Mouse (Mus musculus): ENCODE measurements around the gene Tmem262.
"Not testable (repeated sequence)": the region's sequence is repeated elsewhere in the genome, so short reads cannot be mapped to it uniquely, and the experiment has no call there.

The Tmem262 gene

DNA sequence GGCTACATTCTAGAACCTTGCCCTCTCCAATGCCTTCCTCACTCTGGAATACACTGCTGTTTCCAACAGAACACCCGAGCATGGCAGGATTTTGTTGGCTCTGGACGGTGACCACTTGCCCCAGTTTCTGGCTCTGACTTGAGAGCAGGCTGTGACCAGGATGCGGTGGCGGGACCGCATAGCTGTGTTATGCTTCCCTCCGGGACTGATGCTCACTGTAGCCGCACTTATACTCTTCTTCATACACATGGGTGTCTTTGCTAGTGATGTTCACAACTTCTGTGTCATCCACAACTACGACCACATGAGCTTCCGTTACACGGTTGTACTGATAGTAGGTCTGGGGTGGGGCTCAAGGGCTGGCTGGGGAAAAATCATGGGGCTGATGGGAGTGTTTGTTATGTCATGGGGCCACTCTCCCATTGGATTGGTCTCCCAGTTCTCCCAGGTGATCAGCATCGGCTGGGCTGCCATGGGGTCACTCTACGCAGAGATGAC lies at the start of gene Tmem262:
Gene Tmem262, plus strand, starts transcription at position 51 of the 498 bp plus-strand sequence.
- DNase-seq (ENCODE audit: low spot score), result no peak

DNA sequence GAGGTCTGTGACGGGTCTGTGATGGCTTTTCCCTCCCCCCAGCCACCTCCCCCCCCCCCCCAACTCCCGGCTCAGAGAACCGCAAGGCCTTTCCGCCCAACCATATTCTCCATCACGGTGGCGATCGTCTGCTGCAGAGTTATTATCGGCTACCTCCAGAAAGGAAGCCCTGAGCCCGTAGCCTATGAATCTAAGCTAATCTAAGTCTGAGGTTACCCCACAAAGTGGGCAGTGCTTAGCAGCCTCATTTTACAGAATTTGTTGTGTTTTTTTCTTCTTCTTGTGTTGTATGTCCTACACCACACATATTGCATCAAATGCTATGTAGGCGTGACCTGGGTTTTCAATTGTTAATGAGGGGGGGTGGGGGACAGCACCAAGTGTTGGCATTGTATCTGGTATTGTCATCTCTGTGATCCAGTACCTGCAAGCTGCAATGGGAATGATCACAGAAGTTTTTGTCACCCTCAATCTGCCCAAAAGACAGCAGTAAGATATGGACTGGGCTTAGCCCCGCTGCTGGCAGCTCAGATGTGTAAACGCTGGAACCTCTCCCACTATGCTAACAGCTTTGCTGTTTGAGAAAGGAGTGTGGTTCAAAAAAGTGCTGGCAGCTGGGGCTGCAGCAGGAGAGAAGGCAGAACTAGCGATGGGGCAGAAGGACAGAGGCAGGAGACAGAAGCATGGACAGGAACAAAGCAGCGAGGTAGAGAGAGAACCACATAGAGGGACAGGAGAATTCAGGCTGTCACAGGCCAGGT lies 49.1 kb upstream of the Tmem262 start:
- no peak for DNase-seq (ENCODE audit: low spot score)

DNA sequence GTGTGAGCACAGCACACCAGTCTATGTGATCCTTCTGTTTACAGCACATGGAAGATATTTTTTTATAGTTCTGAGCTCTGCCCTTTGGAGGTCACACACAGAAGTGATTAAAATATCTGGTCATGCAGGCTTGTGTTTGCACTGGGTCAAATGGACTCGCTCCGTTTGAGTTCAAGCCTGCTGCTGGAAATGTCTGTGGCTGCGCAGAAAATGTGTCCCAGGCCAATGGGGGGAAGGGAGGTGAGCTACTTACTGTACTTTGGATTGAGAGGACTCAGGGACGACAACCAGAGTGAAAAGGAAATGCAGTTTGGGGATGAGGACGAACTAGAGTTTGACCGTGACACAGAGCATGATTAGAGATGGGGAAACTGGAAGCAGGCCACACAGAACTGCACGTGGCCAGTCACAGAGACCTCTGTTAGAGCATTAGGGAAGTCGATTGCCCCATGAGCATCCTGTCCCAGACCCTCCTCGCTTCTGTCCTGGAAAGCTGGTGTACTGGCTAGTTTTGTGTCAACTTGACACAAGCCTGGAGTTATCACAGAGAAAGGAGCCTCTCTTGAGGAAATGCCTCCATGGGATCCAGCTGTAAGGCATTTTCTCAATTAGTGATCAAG lies 43.8 kb upstream of the Tmem262 start:
- no peak for DNase-seq (ENCODE audit: low spot score)

DNA sequence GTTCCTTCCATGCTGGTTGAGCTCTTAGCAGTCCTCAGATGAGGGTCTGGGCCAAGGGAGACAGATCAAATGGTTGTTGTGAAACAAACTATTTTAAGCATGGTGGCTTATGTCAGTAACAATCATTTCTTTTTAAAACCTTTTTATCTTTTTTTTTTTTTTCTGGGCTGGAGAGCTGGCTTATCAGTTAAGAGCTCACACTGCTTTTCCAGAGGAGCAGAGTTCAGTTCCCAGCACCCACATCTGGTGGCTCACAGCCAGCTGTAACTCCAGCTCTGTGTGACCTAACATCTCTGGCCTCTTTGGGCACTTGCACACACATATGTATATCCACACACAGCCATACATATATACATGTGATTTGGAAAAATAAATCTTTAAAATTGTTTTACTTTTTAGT lies 42.1 kb upstream of the Tmem262 start:
- DNase-seq (ENCODE audit: low spot score), result no peak

DNA sequence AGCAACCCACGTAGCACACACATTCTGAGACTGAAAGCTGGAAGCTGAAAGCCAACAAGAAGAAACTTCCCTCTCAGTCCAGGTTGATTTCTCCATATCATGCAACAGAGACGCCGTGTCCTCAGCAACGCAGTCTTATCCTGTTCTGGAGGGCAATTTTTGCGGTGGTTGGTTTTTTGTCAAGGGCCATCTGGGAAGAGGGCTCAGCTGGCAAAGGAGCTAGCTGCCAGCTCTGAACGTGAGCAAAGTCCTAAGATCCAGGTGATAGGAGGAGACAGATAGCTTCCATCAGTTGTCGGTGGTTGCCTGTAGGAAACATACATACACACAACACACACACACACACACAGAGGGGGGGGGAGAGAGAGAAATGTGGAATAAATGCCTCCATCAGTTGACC lies 41.5 kb upstream of the Tmem262 start:
- no peak for DNase-seq (ENCODE audit: low spot score)

DNA sequence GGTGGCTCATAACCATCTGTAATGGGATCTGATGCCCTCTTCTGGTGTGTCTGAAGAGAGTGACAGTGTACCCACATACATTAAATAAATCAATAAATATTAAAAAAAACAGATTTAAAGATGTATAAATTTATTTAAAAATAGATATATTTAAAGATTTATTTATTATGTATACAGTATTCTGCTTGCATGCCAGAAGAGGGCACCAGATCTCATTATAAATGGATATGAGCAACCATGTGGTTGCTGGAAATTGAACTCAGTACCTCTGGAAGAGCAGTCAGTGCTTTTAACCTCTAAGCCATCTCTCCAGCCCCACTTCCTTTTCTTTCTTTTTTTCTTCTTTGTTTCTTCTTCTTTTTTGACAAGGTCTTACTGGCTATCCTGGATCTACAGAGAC lies 39.8 kb upstream of the Tmem262 start:
- no peak for DNase-seq (ENCODE audit: low spot score)

DNA sequence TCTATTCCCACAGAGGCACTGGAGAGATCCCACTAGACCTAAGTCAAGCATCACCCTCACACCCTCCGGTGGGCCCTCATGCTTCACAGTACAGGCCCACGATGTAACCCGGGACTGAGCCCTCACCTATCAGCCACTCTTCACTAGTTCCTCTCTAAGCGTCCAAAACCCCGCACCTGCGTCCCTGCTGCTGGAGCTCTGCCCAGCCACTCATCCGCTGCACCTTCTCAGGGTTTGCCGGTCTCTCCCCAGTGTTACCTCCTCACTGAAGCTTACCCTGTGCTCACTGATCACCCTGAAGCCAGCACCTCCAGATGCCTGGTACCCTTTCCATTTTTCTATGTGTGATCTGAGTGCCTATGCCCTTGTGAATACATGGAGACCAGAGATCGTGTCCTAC lies 37.5 kb upstream of the Tmem262 start:
- DNase-seq (ENCODE audit: low spot score), result no peak

DNA sequence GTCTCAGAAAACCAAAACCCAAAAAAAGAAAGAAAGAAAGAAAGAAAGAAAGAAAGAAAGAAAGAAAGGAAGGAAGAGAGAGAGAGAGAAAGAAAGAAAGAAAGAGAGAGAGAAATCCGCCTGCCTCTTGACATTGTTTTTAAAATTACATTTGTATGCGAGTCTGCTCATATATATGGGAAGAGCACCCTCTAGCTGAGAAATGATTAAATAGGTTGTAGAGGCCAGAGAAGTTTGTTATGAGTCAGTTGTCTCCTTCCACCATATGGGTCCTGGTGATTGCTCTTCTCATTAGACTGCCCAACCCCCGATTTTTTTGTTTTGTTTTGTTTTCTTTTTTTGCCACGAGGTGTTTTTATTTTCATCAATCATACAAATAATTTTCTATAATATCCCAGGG lies 35.7 kb upstream of the Tmem262 start:
- DNase-seq (ENCODE audit: low spot score), result not testable (repeated sequence)

DNA sequence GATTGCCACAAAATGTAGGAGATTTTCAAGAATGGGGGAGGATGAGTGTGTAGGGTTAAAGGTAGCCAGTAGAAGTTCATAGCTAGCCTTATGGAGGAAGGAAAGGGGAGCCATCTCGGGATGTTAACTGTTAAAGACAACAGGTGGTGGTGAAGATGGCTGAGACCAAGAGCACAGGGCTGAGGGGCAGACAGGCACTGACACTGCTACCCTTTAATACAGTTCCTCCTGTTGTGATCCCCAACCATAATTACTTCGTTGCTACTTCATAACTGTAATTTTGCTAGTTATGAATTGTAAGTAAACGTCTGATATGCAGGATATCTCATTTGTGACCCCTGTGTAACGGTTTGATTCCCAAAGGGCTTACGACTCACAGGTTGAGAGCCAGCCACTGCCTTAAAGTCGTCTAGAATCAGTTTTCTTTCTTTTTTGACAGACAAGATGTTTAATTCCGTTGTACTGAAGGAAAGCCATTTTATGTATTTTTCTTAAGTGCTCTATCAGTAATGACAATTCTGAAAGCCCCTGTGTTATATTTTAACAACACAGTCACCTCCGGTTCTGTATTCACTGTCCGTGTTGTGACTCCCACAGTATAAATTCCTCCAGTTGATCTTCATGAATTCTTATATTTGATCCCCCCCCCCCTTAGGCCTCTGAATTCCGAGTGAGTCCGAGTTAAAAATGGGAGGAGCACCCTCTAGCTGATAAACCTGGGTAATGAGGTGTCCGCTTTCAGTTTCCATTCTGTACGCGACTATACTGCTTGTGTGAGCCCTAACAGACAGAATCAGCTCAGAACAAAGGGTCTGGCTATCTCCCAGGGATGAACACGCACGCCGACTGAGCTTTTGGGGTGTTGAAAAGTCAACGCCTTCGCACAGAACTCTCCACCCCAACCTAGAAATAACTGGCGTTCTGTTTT lies 34.2 kb upstream of the Tmem262 start:
- DNase-seq (ENCODE audit: low spot score), result no peak

DNA sequence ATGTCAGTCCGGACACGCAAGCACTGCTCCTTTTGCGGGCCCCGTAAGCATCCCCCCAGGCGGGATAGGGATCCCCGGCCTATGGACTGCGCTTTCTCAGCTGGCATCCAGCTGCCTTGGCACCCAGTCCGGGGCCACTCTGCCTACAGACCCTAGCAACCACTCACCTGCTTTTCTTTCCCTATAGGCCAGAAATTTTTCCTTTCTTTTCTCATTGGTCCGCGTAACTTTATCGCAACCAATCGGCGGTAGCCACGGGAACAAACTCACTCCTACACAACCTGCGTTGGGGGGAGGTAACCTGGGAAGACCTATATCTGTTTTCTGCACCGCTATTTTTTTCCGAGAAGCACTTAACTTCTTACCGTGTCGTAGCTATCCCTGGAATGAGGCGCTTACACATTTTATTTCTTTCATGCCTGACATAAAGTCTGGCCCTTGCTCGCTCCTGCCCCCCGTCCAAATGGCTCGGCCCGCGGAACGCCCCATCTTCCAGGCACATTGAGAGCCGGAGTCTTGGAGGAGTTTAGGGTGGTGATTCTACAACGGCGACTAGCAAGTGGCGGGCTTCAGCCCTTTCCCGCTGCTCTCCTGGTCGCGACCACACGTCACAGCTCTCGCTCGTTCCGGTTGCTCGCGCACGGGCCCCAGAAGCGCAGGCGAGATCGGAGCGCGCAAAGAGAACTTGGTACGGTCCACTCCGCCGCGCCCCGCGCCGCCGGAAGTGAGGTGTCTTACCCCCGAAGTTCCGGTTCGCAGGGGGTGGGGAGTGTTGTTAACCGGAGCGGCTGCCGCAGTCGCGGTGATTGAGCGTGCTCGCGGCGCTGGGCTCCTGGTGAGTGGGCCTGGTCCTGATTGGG lies 33.3 kb upstream of the Tmem262 start, which contains the start of gene Syvn1:
Gene Syvn1, plus strand, starts transcription at position 283 of the 860 bp plus-strand sequence.
- DNase-seq (ENCODE audit: low spot score), result peak; percentile 73

DNA sequence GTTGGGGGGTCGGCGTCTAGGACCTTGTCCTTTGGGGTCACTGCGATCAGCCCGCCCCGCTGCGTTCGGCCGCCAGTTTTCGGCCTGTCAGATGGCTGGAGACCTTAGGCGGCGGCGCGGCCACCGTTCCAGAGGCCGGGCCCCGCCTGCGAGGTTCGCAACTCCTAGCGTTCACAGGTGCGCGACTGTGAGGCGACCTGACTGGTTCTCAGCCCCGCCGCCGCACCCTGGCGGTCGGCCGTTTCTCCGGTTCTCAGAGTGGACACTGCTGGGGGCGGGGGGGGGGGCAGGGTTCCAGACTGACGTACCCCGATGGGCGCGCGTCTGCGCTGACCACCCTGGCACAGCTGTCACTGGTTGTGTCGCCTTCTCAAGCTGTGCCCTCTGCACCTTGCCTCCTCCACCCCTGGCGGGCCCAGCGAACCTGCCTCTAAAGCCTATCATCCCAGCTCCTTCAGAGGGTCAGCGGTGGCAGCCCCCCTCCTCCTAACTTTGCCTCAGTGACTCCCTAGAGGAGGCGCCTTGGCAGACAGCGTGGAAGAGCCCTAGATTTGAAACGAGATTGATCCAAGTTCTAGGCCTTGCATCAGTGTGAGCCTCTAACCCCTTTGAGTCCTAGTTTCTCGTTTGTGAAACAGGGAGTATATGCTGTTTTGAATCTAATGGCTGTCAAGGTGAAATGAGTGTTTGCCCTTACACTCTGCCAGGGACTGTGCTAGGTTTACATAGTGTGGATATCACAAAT lies 32.5 kb upstream of the Tmem262 start:
- DNase-seq (ENCODE audit: low spot score), result no peak

DNA sequence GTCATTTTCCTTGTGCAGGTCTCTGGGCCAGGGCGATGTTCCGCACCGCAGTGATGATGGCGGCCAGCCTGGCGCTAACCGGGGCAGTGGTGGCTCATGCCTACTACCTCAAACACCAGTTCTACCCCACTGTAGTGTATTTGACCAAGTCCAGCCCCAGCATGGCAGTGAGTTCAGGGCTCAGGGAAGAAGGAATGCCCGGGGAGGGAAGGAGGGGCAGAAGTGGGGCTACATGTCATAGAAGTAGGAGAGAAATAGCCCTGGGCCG lies 32.0 kb upstream of the Tmem262 start:
- DNase-seq (ENCODE audit: low spot score), result no peak

DNA sequence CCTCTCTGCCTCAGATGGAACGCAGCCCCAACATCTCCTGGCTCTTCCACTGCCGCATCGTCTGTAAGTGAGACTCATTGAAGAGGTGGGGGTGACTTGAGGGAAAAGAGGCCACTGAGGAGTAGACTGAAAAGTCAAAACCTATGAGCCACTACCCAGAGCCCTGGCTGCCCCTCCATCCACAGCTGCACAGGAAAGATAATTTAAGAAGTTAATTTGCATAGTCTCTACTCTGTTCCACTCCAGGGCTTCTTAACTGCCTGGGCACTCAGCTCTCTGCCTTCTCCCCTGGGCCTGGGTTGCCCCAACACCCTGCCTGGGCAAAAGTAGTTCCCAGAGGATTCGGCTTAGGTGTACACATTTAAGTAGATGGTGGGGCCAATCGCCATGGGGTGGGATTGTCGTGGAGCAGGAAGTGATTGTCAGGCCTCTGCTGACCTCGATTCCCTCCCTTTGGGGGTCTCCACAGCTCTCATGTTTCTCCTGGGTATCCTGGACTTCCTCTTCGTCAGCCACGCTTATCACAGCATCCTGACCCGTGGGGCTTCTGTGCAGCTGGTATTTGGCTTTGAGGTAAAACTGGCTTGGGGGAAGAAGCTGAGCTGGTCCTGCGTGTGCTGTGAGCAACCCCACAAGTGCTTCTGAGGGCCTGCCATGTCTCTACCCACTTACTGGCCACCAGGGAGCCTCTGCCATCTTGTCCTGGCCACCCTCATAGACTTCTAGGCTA lies 31.0 kb upstream of the Tmem262 start:
- no peak for DNase-seq (ENCODE audit: low spot score)

DNA sequence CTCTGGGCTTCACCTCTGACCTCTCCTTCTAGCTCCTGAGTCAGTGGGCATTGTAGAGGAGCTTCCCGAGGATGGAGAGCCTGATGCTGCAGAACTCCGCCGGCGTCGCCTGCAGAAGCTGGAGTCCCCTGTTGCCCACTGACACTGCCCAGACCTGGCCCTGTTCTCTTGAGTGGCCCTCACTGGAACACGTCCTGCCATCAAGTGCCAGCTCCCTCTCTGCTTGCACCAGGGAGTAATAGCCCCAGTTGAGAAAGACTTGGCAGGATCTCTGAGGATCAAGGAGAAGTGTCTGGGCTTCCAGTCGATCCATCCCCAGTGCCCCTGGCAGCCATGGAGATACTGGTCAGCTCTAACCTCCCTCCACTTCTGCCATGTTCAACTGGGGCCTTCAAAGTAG lies 27.3 kb upstream of the Tmem262 start:
- DNase-seq (ENCODE audit: low spot score), result no peak

DNA sequence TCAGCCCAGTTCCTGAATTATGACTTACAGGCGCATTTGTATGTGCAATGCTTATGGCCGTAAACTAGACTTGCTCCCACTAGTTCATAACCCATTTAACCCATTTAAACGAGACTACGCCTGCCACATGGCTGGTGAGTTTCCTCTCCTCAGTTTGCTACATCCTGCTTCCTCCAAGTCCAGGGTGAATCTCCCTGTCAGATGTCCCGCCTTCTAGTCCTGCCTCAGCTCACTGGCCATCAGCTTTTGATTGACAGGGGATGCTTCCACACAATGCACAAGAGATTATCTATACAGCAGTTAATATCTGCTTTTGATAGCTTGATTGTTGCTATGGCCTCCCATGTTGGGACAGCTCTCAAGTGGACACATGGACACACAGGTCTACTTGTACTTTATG lies 25.5 kb upstream of the Tmem262 start:
- DNase-seq (ENCODE audit: low spot score), result no peak

DNA sequence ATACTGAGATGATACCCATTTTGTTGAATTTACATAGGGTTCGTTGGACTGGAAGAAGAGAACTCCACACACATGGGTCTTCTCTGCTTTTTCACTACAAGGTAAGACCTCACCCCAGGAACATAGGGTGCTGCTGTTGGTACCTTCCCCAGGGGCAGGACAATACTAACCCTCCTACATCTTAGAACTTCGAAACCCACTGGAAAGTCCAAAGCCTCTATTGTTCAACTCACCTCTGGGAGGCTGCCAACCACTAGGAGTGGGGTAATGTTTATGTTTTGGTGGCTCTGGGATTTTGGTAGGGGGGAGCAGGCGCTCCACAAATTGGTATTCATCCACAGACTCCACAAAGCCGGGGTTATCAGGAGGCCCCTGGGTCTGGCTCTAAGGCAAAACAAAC lies 23.1 kb upstream of the Tmem262 start:
- no peak for DNase-seq (ENCODE audit: low spot score)

DNA sequence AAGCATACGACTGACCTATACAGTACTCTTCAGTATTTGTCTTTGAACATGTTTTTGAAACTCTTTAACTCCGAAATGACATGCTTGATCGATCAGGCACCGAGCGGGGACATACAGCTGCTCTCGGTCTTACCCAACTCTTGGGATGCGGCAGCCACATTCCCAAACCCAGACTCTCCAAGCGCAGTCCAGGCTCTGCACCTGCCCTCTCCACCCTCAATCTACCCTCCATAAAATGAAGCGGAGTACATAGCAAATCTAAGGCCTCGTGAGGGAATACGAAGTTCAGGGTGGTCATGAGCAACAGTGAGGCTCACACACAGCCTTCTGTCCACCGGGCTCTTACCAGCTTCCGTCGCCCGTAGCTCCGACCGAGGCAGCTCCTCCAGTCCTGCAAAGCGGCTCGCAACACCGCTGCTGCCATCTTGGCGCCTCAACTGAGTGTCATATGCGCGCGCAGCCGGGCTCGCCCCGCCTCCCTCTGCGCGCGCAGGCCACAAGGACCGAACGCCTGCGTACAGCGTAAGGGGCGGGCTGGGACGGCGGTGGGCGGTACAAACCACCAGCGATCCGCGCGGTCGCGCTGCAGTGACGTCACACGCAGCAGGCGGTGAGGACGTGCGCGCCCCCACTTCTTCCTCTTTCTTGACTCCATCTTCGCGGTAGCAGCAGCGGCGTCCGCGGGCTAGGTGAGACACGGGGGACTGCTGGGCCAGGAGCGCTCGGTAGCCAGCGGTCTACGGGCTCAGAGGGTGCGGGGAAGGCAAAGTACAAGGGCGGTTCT lies 22.3 kb upstream of the Tmem262 start, which contains the start of the genes Mrpl49 and Fau:
Gene Mrpl49, minus strand, starts transcription at position 473 of the 784 bp plus-strand sequence.
Gene Fau, plus strand, starts transcription at position 532 of the 784 bp plus-strand sequence.
- peak; percentile 97 for DNase-seq (ENCODE audit: low spot score)

DNA sequence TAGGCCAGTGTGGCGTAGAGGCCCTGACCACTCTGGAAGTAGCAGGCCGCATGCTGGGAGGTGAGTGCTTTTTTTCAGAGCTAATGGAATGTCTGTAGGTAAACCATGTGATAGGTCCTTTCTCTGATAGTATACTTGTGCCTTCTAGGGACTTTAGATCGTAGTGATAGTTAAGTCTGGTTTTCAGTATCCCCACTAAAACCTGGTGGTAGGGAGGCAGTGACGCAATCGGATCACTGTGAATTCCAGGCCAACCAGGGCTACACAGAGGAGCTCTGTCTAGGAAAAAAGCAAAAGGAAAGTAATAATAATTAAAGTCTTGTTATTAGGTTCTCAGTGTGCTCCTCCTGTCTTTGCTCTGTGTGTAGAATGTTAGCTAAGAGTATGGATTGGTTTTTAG lies 21.3 kb upstream of the Tmem262 start:
- no peak for DNase-seq (ENCODE audit: low spot score)

DNA sequence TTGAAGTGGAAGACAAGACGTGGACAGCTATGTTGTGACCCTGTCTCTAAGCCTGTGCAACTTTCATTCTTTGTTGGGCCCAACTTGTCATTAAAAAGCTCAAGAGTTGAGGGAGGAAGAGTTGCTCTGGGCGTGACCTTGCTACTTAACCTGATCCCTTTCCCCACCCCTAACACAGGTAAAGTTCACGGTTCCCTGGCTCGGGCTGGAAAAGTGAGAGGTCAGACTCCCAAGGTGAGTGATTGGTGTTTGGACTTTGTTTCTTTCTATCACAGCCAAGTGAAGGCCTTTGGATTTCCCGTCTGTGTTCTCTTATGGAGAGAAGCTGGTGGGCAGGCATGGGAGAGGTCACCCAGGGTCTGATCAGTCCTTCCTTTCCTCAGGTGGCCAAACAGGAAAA lies 20.9 kb upstream of the Tmem262 start:
- DNase-seq (ENCODE audit: low spot score), result no peak
